Mouse (Mus musculus) MEL (cell line): ENCODE measurements at regions not wholly inside any gene's neighbourhood (a gene's known extent, or its start where the extent isn't known, plus 50 kb on each side); places are given as distances from the start of the nearest gene placed in this dataset.

Source experiments
- DNase-seq: peaks from one replicate; pipeline ENCODE4 v3.0.0; 2011; ENCODE audit warnings: low read depth, low spot score
- H3K27ac ChIP-seq: 2 replicates; pipeline ENCODE4 v1.5.1; 2012; ENCODE audit warnings: low read depth, mild to moderate bottlenecking, control low read depth, low read length, moderate library complexity; ENCODE audit not compliant: control insufficient read depth
- H3K27me3 ChIP-seq, 2 experiments: fragments of 150-350 bp in 1 of 2; sonication (generic) in 1 of 2; 2 replicates each; pipeline ENCODE4 v1.6.1; 2012; ENCODE audit warnings: low read length in 2 of 2, mild to moderate bottlenecking in 2 of 2, improper control_type of control experiment in 1 of 2, moderate library complexity in 1 of 2; ENCODE audit not compliant: insufficient read depth in 2 of 2, control insufficient read depth in 1 of 2
- H3K36me3 ChIP-seq, 2 experiments: 2 replicates each; pipeline ENCODE4 v1.6.1; 2012 to 2014; ENCODE audit warnings: low read length in 2 of 2, improper control_type of control experiment in 1 of 2, inconsistent platforms in 1 of 2, mild to moderate bottlenecking in 1 of 2; ENCODE audit not compliant: insufficient read depth in 2 of 2, control insufficient read depth in 1 of 2
- H3K4me1 ChIP-seq, 2 experiments: fragments of 150-350 bp in 1 of 2; sonication (generic) in 1 of 2; 2 replicates each; pipeline ENCODE4 v1.6.1; 2012; ENCODE audit warnings: low read length in 2 of 2, improper control_type of control experiment in 1 of 2, mild to moderate bottlenecking in 1 of 2; ENCODE audit not compliant: insufficient read depth in 2 of 2, control insufficient read depth in 1 of 2
- H3K4me3 ChIP-seq, 2 experiments: fragments of 150-350 bp in 1 of 2; sonication (generic) in 1 of 2; 2 replicates each; pipeline ENCODE4 v1.5.1; 2012; ENCODE audit warnings: low read depth in 2 of 2, low read length in 2 of 2, mild to moderate bottlenecking in 2 of 2, moderate library complexity in 2 of 2, control low read depth in 1 of 2, improper control_type of control experiment in 1 of 2; ENCODE audit not compliant: control insufficient read depth in 1 of 2, insufficient read depth in 1 of 2
- H3K79me2 ChIP-seq: 2 replicates; pipeline ENCODE4 v1.6.1; 2012; ENCODE audit warnings: mild to moderate bottlenecking, low read length, moderate library complexity; ENCODE audit not compliant: control insufficient read depth, poor library complexity, insufficient read depth
- H3K9ac ChIP-seq: 2 replicates; pipeline ENCODE4 v1.6.1; 2012; ENCODE audit warnings: low read depth, mild to moderate bottlenecking, control low read depth, low read length, moderate library complexity; ENCODE audit not compliant: control insufficient read depth, poor library complexity, severe bottlenecking
- H3K9me3 ChIP-seq: fragments of 150-350 bp; sonication (generic); replicated peaks from 2 replicates; pipeline ENCODE4 v1.6.1; 2012; ENCODE audit warnings: mild to moderate bottlenecking, low read length, improper control_type of control experiment, moderate library complexity; ENCODE audit not compliant: insufficient read depth
- E2F4 ChIP-seq: IDR thresholded peaks from 2 replicates; pipeline ENCODE4 v1.6.1; 2011; ENCODE audit warnings: low read depth, low read length, improper control_type of control experiment, borderline replicate concordance
- ELF1 ChIP-seq: IDR thresholded peaks from 2 replicates; pipeline ENCODE4 v1.6.1; 2014; ENCODE audit warnings: low read depth, mild to moderate bottlenecking, inconsistent platforms, low read length, improper control_type of control experiment, moderate library complexity
- EP300 ChIP-seq, 2 experiments: IDR thresholded peaks; 2 replicates each; pipeline ENCODE4 v1.6.1; 2011; ENCODE audit warnings: improper control_type of control experiment in 2 of 2, low read length in 2 of 2, low read depth in 1 of 2, mild to moderate bottlenecking in 1 of 2
- GABPA ChIP-seq: IDR thresholded peaks from 2 replicates; pipeline ENCODE4 v1.6.1; 2012; ENCODE audit warnings: low read depth, mild to moderate bottlenecking, inconsistent platforms, low read length, improper control_type of control experiment, moderate library complexity
- MAFK ChIP-seq: IDR thresholded peaks from 2 replicates; pipeline ENCODE4 v1.6.1; 2011; ENCODE audit warnings: low read depth, mild to moderate bottlenecking, low read length, improper control_type of control experiment, borderline replicate concordance
- MEF2A ChIP-seq: IDR thresholded peaks from 2 replicates; pipeline ENCODE4 v1.6.1; 2014; ENCODE audit warnings: low read depth, mild to moderate bottlenecking, inconsistent platforms, low read length, improper control_type of control experiment; ENCODE audit not compliant: poor library complexity, insufficient replicate concordance, severe bottlenecking; ENCODE audit errors: extremely low read depth
- MYB ChIP-seq: IDR thresholded peaks from 2 replicates; pipeline ENCODE4 v1.6.1; 2011; ENCODE audit warnings: mild to moderate bottlenecking, low read depth, low read length, improper control_type of control experiment
- MYC ChIP-seq: IDR thresholded peaks from 2 replicates; pipeline ENCODE4 v1.6.1; 2011; ENCODE audit warnings: low read depth, mild to moderate bottlenecking, low read length, improper control_type of control experiment, moderate library complexity
- POLR2AphosphoS5 ChIP-seq: IDR thresholded peaks from 2 replicates; pipeline ENCODE4 v1.6.1; 2012; ENCODE audit warnings: low read depth, borderline replicate concordance, mild to moderate bottlenecking, inconsistent platforms, low read length, moderate library complexity, mixed read lengths
- SIN3A ChIP-seq: IDR thresholded peaks from 2 replicates; pipeline ENCODE4 v1.6.1; 2012; ENCODE audit warnings: low read length, improper control_type of control experiment, inconsistent platforms
- TAL1 ChIP-seq: IDR thresholded peaks from 2 replicates; pipeline ENCODE4 v1.6.1; 2012; ENCODE audit warnings: mild to moderate bottlenecking, inconsistent platforms, low read length, moderate library complexity, mixed read lengths
- USF2 ChIP-seq, 2 experiments: IDR thresholded peaks; 2 replicates each; pipeline ENCODE4 v1.6.1; 2011 to 2012; ENCODE audit warnings: improper control_type of control experiment in 2 of 2, low read length in 2 of 2, borderline replicate concordance in 1 of 2, inconsistent platforms in 1 of 2, low read depth in 1 of 2, mild to moderate bottlenecking in 1 of 2; ENCODE audit not compliant: insufficient read depth in 1 of 2
- ZNF384 ChIP-seq: IDR thresholded peaks from 2 replicates; pipeline ENCODE4 v1.6.1; 2012; ENCODE audit warnings: low read depth, mild to moderate bottlenecking, inconsistent platforms, low read length, improper control_type of control experiment

- Histone ChIP-seq H3K79me2 (no peaks in the 10 kb centered on the region), H3K36me3 (no peaks in the 10 kb centered on the region), H3K9me3 (no peaks in the 10 kb centered on the region), H3K9ac (no peak overlapping the region), H3K27me3 (no peaks in the 10 kb centered on the region), H3K4me3 (no peak overlapping the region), H3K27ac (no peak overlapping the region), H3K4me1 (no peaks in the 10 kb centered on the region)
- no peak for TF ChIP-seq MYC
- no peak for TF ChIP-seq SIN3A
- no peak for TF ChIP-seq MAFK
- DNase-seq = no peak
Observed at GRCm38 (mm10) chr3:41913190-41913589, 170.8 kb downstream of the D3Ertd751e start.

- no peak for DNase-seq
- TF ChIP-seq ELF1 = no peak
- TF ChIP-seq, all 39 proteins: peak for 0
- Histone ChIP-seq H3K9ac (no peak overlapping the region), H3K27ac (no peak overlapping the region), H3K9me3 (no peaks in the 10 kb centered on the region), H3K27me3 (no peaks in the 10 kb centered on the region), H3K79me2 (no peaks in the 10 kb centered on the region), H3K36me3 (no peaks in the 10 kb centered on the region), H3K4me3 (no peak overlapping the region), H3K4me1 (no peaks in the 10 kb centered on the region)
Observed at GRCm38 (mm10) chr3:41939843-41940242, 197.4 kb downstream of the D3Ertd751e start.

GRCm38 (mm10) chr3:41942964-41943363 is 200.6 kb downstream of the D3Ertd751e start:
- no peaks in the 10 kb centered on the region for H3K36me3 ChIP-seq
- no peaks in the 10 kb centered on the region for H3K9me3 ChIP-seq
- H3K9ac ChIP-seq = no peak overlapping the region
- H3K27ac ChIP-seq = no peak overlapping the region
- no peaks in the 10 kb centered on the region for H3K79me2 ChIP-seq
- H3K27me3 ChIP-seq = no peaks in the 10 kb centered on the region; a peak in 1 of 4 replicates
- no peak for DNase-seq
- no peaks in the 10 kb centered on the region for H3K4me1 ChIP-seq
- no peak overlapping the region for H3K4me3 ChIP-seq
- TF ChIP-seq TAL1 (no peak), E2F4 (no peak), EP300 (IDR thresholded peaks at IDR 0.05; ENCODE audit: low read depth in 1 of 2, low read length in 2 of 2) (no peak), GABPA (no peak), ZNF384 (no peak), POLR2AphosphoS5 (no peak), MYB (no peak), MYC (no peak), USF2 (IDR thresholded peaks at IDR 0.05; ENCODE audit: borderline replicate concordance in 1 of 2, insufficient read depth in 1 of 2, low read depth in 1 of 2, low read length in 2 of 2) (no peak), MEF2A (no peak)
